Mouse (Mus musculus) ES-CJ7 (cell line): ENCODE measurements around the gene Elane.

Source experiments
- DNase-seq: peaks from one replicate; pipeline ENCODE4 v3.0.0; 2011; ENCODE audit warnings: low read depth, low spot score

Elane gene

GRCm38 (mm10) chr10:79886054-79886453, at the start of gene Elane:
TSS of gene Elane (plus strand) at chr10:79886247.
- no peak for DNase-seq

GRCm38 (mm10) chr10:79836918-79837317, 49.1 kb upstream of the Elane start:
- peak; percentile 51 for DNase-seq

GRCm38 (mm10) chr10:79838151-79838550, 47.9 kb upstream of the Elane start:
- no peak for DNase-seq

GRCm38 (mm10) chr10:79840091-79840490, 46.0 kb upstream of the Elane start:
- no peak for DNase-seq

GRCm38 (mm10) chr10:79840644-79841551, 45.1 kb upstream of the Elane start:
- peak; percentile 97 for DNase-seq

GRCm38 (mm10) chr10:79842322-79842721, 43.7 kb upstream of the Elane start:
- DNase-seq = no peak

GRCm38 (mm10) chr10:79843476-79843875, 42.6 kb upstream of the Elane start:
- DNase-seq = no peak

GRCm38 (mm10) chr10:79846553-79846952, 39.5 kb upstream of the Elane start:
- DNase-seq = no peak

- no peak for DNase-seq
These were observed 36.0 kb upstream of the Elane start for GRCm38 (mm10) chr10:79849941-79850628.

- DNase-seq = no peak
These were observed 34.4 kb upstream of the Elane start for GRCm38 (mm10) chr10:79851653-79852052.

GRCm38 (mm10) chr10:79852107-79852789, 33.8 kb upstream of the Elane start:
- no peak for DNase-seq

GRCm38 (mm10) chr10:79852827-79853226, 33.2 kb upstream of the Elane start:
- DNase-seq = no peak

GRCm38 (mm10) chr10:79853392-79853791, 32.7 kb upstream of the Elane start:
- DNase-seq = peak; percentile 73

- DNase-seq = peak; percentile 100
These were observed 31.9 kb upstream of the Elane start, which contains the start of gene Ptbp1 for GRCm38 (mm10) chr10:79853860-79854795. TSS of gene Ptbp1 (plus strand) at chr10:79854427.

GRCm38 (mm10) chr10:79854801-79855541, 31.1 kb upstream of the Elane start:
- peak; percentile 82 for DNase-seq

GRCm38 (mm10) chr10:79855558-79856184, 30.4 kb upstream of the Elane start:
- DNase-seq = peak; percentile 62

GRCm38 (mm10) chr10:79856280-79856679, 29.8 kb upstream of the Elane start:
- DNase-seq = no peak

GRCm38 (mm10) chr10:79856704-79857451, 29.2 kb upstream of the Elane start:
- DNase-seq = no peak

- no peak for DNase-seq
These were observed 28.6 kb upstream of the Elane start for GRCm38 (mm10) chr10:79857452-79857811.
